11 mouse cellular contexts compared by ENCODE assay signal in genomic region chr7:139918262-139918661, GRCm38 (mm10). TPM values are rescaled to one million over a fixed set of nuclear protein-coding genes. Genes with fewer than 3 reads are reported as not detected.
"Had no signal": no experiment of that assay in that cellular context is flagged by ENCODE, and none has a peak within 500 bp of the region (broad histone marks: within the 10 kb centered on the region; RNA-seq: fewer than 3 reads in every experiment).

No protein-coding gene starts in this region.

- DNase-seq: lung, adult 2 months; lung, postnatal 14 days; lung, postnatal 36 days; right cerebral cortex, postnatal 14 days; thymus, adult 2 months; thymus, postnatal 25 days; thymus, postnatal 4 days had no signal

RNA-seq across cellular contexts. Expression of gene Kndc1, which starts 23.8 kb away (rescaled TPM):
- total RNA-seq: megakaryocyte progenitor cell, adult 5-6 weeks; monocyte, adult 5-6 weeks; neutrophil, adult 5-6 weeks had no signal

RNA-seq across cellular contexts. Expression of gene Utf1, which starts 25.3 kb away (rescaled TPM):
- total RNA-seq: megakaryocyte progenitor cell, adult 5-6 weeks; midbrain, postnatal 0 days; monocyte, adult 5-6 weeks; neutrophil, adult 5-6 weeks had no signal
